Mouse (Mus musculus) G1E-ER4 (cell line): Measurements from ENCODE around the gene Phyh. TPM values are rescaled to one million over a fixed set of nuclear protein-coding genes. Genes with fewer than 3 reads are reported as not detected.

Source experiments
- GATA1 ChIP-seq: IDR thresholded peaks from one replicate; pipeline ENCODE4 v1.8.0; 2012; ENCODE audit warnings: low read length, inconsistent platforms
- polyA plus RNA-seq: library from polyadenylated mRNA; stranded (reverse); fragments of >175 nt; gene quantifications from 2 replicates; pipeline ENCODE4 v1.2.3, GENCODE M21; 2012

The Phyh gene
- polyA plus RNA-seq, result 3.9 and 4.8 TPM in 2 replicates

GRCm38 (mm10) chr2:4918860-4919739 lies at the start of gene Phyh:
Gene Phyh, plus strand, starts transcription at chr2:4919019.
- TF ChIP-seq GATA1, result no peak

DNA sequence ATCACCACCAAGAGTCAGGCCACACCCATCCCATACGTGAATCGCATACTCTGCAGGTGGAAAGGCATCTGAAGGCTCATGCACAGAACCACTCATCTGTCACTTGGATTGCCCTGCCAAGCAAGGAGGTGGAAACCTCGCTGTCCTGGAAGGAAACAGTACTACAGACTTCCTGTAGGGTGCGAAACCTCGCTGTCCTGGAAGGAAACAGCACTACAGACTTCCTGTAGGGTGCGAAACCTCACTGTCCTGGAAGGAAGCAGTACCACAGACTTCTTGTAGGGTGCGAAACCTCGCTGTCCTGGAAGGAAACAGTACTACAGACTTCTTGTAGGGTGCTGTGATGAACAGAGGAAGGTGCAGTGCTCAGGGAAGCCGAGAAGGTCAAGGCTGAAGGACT lies 46.1 kb upstream of the Phyh start:
- no peak for TF ChIP-seq GATA1

- no peak for TF ChIP-seq GATA1
These were observed 45.5 kb upstream of the Phyh start for GRCm38 (mm10) chr2:4873331-4873730.

DNA sequence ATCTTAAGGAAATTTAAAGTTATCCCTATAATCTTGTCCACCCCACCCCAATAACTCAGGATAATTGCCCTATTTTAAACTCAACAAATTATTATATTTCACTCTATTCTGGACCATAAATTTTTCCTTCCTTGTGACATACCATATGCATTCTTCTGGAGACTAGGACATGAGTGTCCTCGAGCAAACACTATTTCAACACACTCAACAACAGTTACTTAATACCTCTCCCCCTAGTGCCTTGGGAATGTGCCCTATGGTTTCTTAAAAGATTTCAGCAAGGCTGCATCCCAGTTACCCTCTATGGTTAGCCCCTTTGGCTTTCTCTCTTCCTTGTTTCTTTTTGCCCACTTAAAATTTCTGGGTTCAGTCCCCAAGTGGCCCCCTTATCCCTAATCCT lies 43.7 kb upstream of the Phyh start:
- TF ChIP-seq GATA1, result no peak

DNA sequence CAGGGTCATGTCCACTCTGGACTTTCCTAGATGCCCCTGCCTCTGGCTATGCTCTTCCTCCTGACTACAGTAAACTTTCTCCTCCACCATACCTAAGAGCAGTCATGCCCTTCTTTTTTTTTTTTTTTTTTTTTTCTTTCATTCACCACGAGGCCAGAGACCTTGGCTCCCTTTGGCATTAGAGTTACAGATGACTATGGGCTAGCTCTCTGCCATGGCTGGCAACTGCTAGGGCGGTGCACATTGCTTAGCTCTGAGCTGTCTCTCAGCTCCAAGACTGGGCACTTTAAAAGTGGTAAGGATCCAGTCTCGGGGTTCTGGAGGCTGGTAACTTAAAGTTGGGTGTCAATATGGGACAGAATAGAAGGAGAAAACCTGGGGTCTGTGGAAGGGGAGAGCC lies 42.7 kb upstream of the Phyh start:
- TF ChIP-seq GATA1, result no peak

DNA sequence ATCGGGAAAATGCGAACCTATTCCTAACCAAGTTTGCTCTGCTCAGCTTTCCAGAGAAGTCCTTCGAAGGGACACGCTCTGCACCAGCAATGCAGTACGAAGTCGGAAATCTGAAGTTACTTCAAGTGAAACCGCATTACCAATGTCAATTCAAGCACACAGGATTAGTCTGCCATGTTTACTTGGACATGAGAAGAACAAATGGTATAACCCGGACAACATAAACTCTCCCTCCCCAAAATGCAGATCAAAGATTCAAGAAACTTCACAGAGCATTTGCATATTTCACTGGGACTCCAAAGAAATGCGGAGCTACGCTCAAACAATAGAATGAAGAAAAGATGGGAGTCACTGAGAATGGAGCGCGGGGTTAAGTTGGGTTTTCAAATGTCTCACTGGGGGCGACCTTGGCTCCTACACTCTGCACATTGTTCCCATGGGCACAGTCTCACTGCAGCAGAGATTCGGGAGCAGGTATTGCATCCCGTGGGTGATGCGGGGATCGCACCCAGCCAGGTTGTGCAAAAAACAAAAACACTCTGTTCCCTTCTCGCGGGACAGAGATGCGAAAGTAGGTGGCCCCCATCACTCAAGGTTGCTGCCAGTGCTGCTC lies 38.0 kb upstream of the Phyh start:
- no peak for TF ChIP-seq GATA1

DNA sequence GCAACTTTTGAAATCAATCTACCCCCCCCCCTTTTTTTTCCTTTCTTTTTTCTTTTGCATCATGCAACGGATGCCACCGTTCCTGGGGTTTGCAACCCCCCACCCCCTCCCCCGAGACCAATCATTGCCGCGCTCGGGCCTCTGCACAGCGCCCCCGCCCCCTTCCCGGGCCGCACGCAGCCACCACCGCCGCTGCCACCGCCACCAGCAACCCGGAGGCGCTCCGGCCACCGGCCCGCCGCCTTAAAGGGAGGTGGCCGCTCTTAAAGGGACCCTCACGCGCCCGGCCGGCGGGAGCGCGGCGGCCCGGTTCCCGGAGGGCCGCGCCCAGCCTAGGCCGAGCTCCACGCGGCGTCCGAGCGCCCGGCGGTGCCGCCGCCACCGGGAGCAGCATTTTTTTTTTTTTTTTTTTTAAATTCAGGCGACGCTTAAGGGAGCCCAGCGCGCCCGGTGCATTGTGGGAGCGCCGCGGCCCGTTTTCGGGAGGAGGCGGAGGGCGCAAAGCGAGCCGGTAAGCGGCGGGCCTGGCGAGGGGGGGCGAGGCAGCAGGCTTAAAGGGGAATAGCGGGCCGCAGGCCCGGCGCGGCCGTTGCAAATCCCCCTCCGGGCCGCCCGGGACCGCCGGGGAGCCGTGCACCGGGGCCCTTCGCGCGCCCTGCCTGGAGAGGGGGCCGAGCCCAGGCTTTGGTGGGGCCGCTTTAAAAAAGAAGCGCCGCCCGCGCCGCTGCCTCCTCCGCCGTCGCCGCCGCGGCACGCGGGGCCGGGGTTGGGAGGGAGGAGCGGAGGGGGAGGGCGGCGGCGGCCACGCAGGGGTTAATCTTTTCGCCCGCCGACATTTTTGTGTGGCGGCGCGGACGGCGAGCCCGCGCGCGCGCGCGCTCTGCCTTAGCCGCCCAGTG lies 37.2 kb upstream of the Phyh start, which contains the start of gene Sephs1:
TSS of gene Sephs1 (plus strand) at position 215 of the 899 bp plus-strand sequence.
- no peak for TF ChIP-seq GATA1

- no peak for TF ChIP-seq GATA1
These were observed 36.5 kb upstream of the Phyh start for GRCm38 (mm10) chr2:4882249-4882791.

- no peak for TF ChIP-seq GATA1
These were observed 35.7 kb upstream of the Phyh start for GRCm38 (mm10) chr2:4883009-4883704.

- no peak for TF ChIP-seq GATA1
These were observed 31.9 kb upstream of the Phyh start for GRCm38 (mm10) chr2:4886896-4887295.

GRCm38 (mm10) chr2:4895598-4895997 lies 23.2 kb upstream of the Phyh start:
- no peak for TF ChIP-seq GATA1

- TF ChIP-seq GATA1, result no peak
These were observed 21.8 kb upstream of the Phyh start for GRCm38 (mm10) chr2:4896970-4897369.

DNA sequence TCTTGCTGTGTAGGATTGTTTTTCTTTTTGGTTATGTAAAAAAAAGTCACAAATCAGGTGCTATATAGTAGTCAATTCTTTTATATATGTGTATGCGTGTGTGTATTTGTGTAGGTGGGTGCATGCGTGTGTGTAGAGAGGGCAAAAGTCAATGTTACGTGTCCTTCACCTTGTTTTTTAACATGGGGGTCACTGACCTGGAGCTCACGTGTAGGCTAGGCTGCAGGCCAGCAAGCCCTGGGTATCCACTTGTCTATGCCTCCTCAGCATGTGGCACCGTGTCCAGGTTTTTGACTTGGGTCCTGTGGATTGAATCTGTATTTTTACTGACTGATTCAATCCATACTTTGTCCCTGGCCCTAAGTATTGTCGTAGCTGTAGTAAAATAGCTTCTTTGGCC lies 18.2 kb upstream of the Phyh start:
- TF ChIP-seq GATA1, result no peak

DNA sequence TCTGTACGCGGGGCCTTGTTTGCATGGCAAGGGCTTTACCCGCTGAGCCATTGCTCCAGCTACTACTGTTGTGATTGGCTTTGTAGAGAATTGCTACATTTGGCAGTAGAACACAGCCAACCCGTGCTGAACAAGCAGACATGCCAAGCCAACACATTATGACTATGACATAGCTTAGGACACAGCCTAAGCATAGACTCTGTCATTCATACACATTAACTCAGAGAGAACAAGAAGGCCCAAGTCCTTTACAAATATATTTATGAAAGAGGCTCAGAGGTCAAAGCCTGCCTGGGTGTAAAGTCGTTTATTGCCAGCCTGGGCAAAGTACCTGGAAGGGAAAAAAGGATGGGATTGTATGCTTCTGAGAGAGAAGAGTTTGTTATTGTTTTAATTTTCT lies 16.5 kb upstream of the Phyh start:
- TF ChIP-seq GATA1, result no peak

DNA sequence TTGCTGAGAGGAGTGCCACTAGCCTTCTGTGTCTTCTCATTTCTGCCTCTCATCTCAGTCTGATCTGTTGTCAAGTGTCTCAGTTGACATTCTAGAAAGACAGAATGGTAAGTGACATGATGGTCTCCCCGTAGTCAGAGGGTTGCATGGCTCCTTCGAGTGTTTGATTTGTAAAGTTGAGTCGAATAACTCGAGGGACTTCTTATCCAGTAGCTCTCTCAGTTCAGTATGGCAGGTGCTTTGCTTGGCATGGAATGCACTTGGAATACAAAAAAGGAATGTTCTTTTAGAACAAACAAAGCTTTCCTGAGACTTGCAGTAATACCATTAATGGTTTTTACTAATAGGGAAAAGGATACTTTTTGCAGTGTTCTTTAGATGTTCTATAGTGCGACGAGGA lies 11.7 kb upstream of the Phyh start:
- no peak for TF ChIP-seq GATA1
